Mouse (Mus musculus) heart, adult 9 months (tissue): ENCODE results near the gene Mapkapk2.

Experiments
- DNase-seq, 2 experiments: peaks; one replicate each; pipeline ENCODE4 v3.0.0; 2022; ENCODE audit warnings: low spot score in 2 of 2

Mapkapk2 gene

GRCm38 (mm10) chr1:131110525-131111106, 13.0 kb upstream of the Mapkapk2 start:
- DNase-seq = peak; percentile 57 to 70

GRCm38 (mm10) chr1:131107575-131108308, 10.1 kb upstream of the Mapkapk2 start:
- no peak for DNase-seq

- peak in 1 of 2 experiments; percentile 75 for DNase-seq
These were observed 6.3 kb upstream of the Mapkapk2 start for GRCm38 (mm10) chr1:131103776-131104424.

- no peak for DNase-seq
These were observed 3.2 kb upstream of the Mapkapk2 start for GRCm38 (mm10) chr1:131100808-131101207.

GRCm38 (mm10) chr1:131096803-131097699, 575 bp downstream of the Mapkapk2 start:
- DNase-seq = peak; percentile 69 to 77

GRCm38 (mm10) chr1:131096132-131096695, 1.4 kb downstream of the Mapkapk2 start:
- no peak for DNase-seq

GRCm38 (mm10) chr1:131095574-131095973, 2.1 kb downstream of the Mapkapk2 start:
- DNase-seq = no peak

- DNase-seq = no peak
These were observed 3.7 kb downstream of the Mapkapk2 start for GRCm38 (mm10) chr1:131093889-131094288.

GRCm38 (mm10) chr1:131092846-131093245, 4.8 kb downstream of the Mapkapk2 start:
- DNase-seq = no peak

GRCm38 (mm10) chr1:131092173-131092572, 5.5 kb downstream of the Mapkapk2 start:
- DNase-seq = no peak

GRCm38 (mm10) chr1:131091481-131091880, 6.1 kb downstream of the Mapkapk2 start:
- DNase-seq = peak in 1 of 2 experiments; percentile 49

GRCm38 (mm10) chr1:131090877-131091276, 6.7 kb downstream of the Mapkapk2 start:
- peak; percentile 37 to 46 for DNase-seq

- peak; percentile 69 to 71 for DNase-seq
These were observed 7.4 kb downstream of the Mapkapk2 start for GRCm38 (mm10) chr1:131090261-131090660.

GRCm38 (mm10) chr1:131089525-131090127, 8.0 kb downstream of the Mapkapk2 start:
- DNase-seq = peak; percentile 47 to 61

GRCm38 (mm10) chr1:131088547-131088946, 9.1 kb downstream of the Mapkapk2 start:
- no peak for DNase-seq

GRCm38 (mm10) chr1:131086907-131087306, 10.7 kb downstream of the Mapkapk2 start:
- DNase-seq = peak; percentile 59 to 71

GRCm38 (mm10) chr1:131085957-131086739, 11.5 kb downstream of the Mapkapk2 start:
- DNase-seq = no peak

GRCm38 (mm10) chr1:131085272-131085671, 12.4 kb downstream of the Mapkapk2 start:
- DNase-seq = no peak

GRCm38 (mm10) chr1:131084289-131084688, 13.3 kb downstream of the Mapkapk2 start:
- DNase-seq = peak; percentile 64 to 70

GRCm38 (mm10) chr1:131083609-131084008, 14.0 kb downstream of the Mapkapk2 start:
- DNase-seq = no peak
